Mouse (Mus musculus) 3134 (cell line): ENCODE results near the gene Klrd1.
"Not testable (repeated sequence)": the region's sequence is repeated elsewhere in the genome, so short reads cannot be mapped to it uniquely, and the experiment has no call there.

Experiments used
- DNase-seq: peaks from one replicate; pipeline ENCODE4 v3.0.0-alpha.2; 2011; ENCODE audit warnings: low spot score; ENCODE audit not compliant: insufficient read length; ENCODE audit errors: extremely low read depth

The Klrd1 gene

GRCm38 (mm10) chr6:129591508-129591907, at the start of gene Klrd1:
Gene Klrd1, plus strand, starts transcription at chr6:129591782.
- no peak for DNase-seq

- DNase-seq: no peak
Observed at GRCm38 (mm10) chr6:129541931-129542330, 49.7 kb upstream of the Klrd1 start.

GRCm38 (mm10) chr6:129542540-129542939, 49.0 kb upstream of the Klrd1 start:
- no peak for DNase-seq

- peak; percentile 15 for DNase-seq
Observed at GRCm38 (mm10) chr6:129543709-129544606, 47.6 kb upstream of the Klrd1 start.

GRCm38 (mm10) chr6:129547277-129547676, 44.3 kb upstream of the Klrd1 start:
- no peak for DNase-seq

GRCm38 (mm10) chr6:129548009-129548408, 43.6 kb upstream of the Klrd1 start:
- no peak for DNase-seq

GRCm38 (mm10) chr6:129557298-129558023, 34.1 kb upstream of the Klrd1 start:
- DNase-seq: no peak

GRCm38 (mm10) chr6:129558946-129559640, 32.5 kb upstream of the Klrd1 start:
- no peak for DNase-seq

GRCm38 (mm10) chr6:129559641-129560027, 31.9 kb upstream of the Klrd1 start:
- no peak for DNase-seq

- DNase-seq: no peak
Observed at GRCm38 (mm10) chr6:129565257-129565656, 26.3 kb upstream of the Klrd1 start.

- DNase-seq: no peak
Observed at GRCm38 (mm10) chr6:129575315-129575714, 16.3 kb upstream of the Klrd1 start.

- DNase-seq: no peak
Observed at GRCm38 (mm10) chr6:129577605-129578004, 14.0 kb upstream of the Klrd1 start, which contains the start of gene Klre1. Gene Klre1, plus strand, starts transcription at chr6:129577905.

- DNase-seq: no peak
Observed at GRCm38 (mm10) chr6:129581274-129581673, 10.3 kb upstream of the Klrd1 start.

GRCm38 (mm10) chr6:129581896-129582295, 9.7 kb upstream of the Klrd1 start:
- DNase-seq: no peak

GRCm38 (mm10) chr6:129583014-129583413, 8.6 kb upstream of the Klrd1 start:
- DNase-seq: no peak

- DNase-seq: no peak
Observed at GRCm38 (mm10) chr6:129608372-129608771, 16.8 kb downstream of the Klrd1 start.

GRCm38 (mm10) chr6:129623735-129624134, 32.2 kb downstream of the Klrd1 start, which contains the start of gene Klrk1:
Gene Klrk1, minus strand, starts transcription at chr6:129623864.
- DNase-seq: no peak

GRCm38 (mm10) chr6:129631046-129631445, 39.5 kb downstream of the Klrd1 start:
- DNase-seq: not testable (repeated sequence)

- DNase-seq: not testable (repeated sequence)
Observed at GRCm38 (mm10) chr6:129643237-129643636, 51.7 kb downstream of the Klrd1 start, which contains the start of gene Klrc3. Gene Klrc3, minus strand, starts transcription at chr6:129643337.

- not testable (repeated sequence) for DNase-seq
Observed at GRCm38 (mm10) chr6:129644054-129644453, 52.5 kb downstream of the Klrd1 start.
